Mouse (Mus musculus): ENCODE measurements around the gene Lamtor4.

Lamtor4 gene

DNA sequence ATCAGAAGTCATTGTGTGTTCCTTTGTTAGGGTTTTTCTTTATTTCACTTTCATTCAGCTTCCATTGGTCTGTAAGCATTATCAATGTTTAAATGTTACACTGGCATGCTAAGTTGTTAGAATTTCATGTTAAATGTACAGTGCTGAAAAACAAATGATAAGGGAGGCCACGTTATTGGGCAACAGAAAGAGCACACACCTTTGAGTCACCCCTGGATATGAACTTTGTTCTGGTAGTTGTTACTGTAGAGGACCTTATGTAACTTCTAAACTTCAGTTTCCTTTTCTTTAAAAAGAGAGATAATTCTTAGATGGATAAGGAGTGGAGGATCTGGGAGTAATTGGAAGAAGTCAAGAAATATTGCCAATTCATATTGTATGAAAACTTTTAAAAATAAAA is 36.4 kb downstream of the Lamtor4 start:
- in situ Hi-C loops (cut with MseI, MboI), result no loop called here

DNA sequence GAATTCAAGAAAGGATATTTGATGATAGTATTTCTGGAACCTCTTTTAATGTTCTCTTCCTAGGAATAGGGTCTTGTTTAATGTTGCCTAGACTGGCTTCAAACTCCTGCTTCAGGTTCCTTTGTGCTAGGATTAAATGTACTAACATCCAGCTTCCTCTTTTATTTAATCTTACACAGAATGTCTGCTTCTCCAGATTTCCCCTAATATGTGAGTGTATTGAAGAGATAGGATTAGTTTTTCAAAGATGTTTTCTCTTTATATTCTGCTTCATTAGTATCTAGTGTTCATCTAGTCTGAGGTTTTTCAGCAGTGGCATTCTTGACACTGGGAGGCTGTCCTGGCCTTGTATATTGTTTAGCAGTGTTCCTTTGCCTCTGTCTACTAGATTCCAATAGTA is 38.9 kb downstream of the Lamtor4 start:
- in situ Hi-C loops (cut with MseI, MboI), result no loop called here

DNA sequence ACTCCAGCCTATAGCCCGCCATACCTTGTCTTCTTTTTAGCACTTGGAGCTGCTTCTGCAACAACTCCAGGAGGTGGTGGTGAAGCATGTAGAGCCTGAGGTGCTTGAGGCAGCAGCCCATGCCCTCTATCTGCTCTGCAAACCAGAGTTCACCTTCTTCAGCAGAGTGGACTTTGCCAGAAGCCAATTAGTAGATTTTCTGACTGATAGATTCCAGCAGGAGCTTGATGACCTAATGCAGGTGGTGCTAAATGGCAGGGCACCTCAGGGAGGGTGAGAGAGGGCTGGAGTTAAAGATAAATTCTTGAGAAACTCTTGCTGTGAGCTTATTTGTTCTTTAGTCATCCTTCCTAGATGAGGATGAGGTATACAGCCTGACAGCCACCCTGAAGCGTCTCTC is 44.3 kb downstream of the Lamtor4 start:
- in situ Hi-C loops (cut with MseI, MboI), result no loop called here

Data from mouse trophoblast stem cell (cell line).